Mouse (Mus musculus): ENCODE measurements at regions not wholly inside any gene's neighbourhood (a gene's known extent, or its start where the extent isn't known, plus 50 kb on each side); places are given as distances from the start of the nearest gene placed in this dataset.
A peak's percentile ranks its signal among the peaks of the same experiment; 100 is the strongest.

- DNase-seq (ENCODE audit: low spot score in 2 of 2) = no peak
These were observed 124.3 kb upstream of the Msx2 start for GRCm38 (mm10) chr13:53596871-53597800.

- DNase-seq (ENCODE audit: low spot score in 2 of 2) = peak in 1 of 2 experiments; percentile 34
These were observed 119.9 kb upstream of the Msx2 start for GRCm38 (mm10) chr13:53592755-53593154.

- no peak for DNase-seq (ENCODE audit: low spot score in 2 of 2)
These were observed 113.9 kb upstream of the Msx2 start for GRCm38 (mm10) chr13:53586771-53587170.

- DNase-seq (ENCODE audit: low spot score in 2 of 2) = peak; percentile 3 to 47
These were observed 111.7 kb upstream of the Msx2 start for GRCm38 (mm10) chr13:53584504-53585130.

GRCm38 (mm10) chr13:53553876-53554577, 81.2 kb upstream of the Msx2 start:
- DNase-seq (ENCODE audit: low spot score in 2 of 2) = no peak

- DNase-seq (ENCODE audit: low spot score in 2 of 2) = no peak
These were observed 80.5 kb upstream of the Msx2 start for GRCm38 (mm10) chr13:53553192-53553875.

GRCm38 (mm10) chr13:53548396-53548795, 75.5 kb upstream of the Msx2 start:
- no peak for DNase-seq (ENCODE audit: low spot score in 2 of 2)

GRCm38 (mm10) chr13:53543291-53543690, 70.4 kb upstream of the Msx2 start:
- DNase-seq (ENCODE audit: low spot score in 2 of 2) = no peak

GRCm38 (mm10) chr13:53539797-53540196, 66.9 kb upstream of the Msx2 start:
- peak in 1 of 2 experiments; percentile 21 for DNase-seq (ENCODE audit: low spot score in 2 of 2)

GRCm38 (mm10) chr13:53537937-53538336, 65.1 kb upstream of the Msx2 start:
- no peak for DNase-seq (ENCODE audit: low spot score in 2 of 2)

GRCm38 (mm10) chr13:53535781-53536425, 63.0 kb upstream of the Msx2 start:
- DNase-seq (ENCODE audit: low spot score in 2 of 2) = no peak

- DNase-seq (ENCODE audit: low spot score in 2 of 2) = no peak
These were observed 60.9 kb upstream of the Msx2 start for GRCm38 (mm10) chr13:53533738-53534137.

- DNase-seq (ENCODE audit: low spot score in 2 of 2) = no peak
These were observed 54.0 kb upstream of the Msx2 start for GRCm38 (mm10) chr13:53526880-53527279.

- no peak for DNase-seq (ENCODE audit: low spot score in 2 of 2)
These were observed 49.9 kb upstream of the Msx2 start for GRCm38 (mm10) chr13:53522807-53523206.

All from layer of hippocampus, adult 18-20 months (tissue).